Mouse (Mus musculus) G1E (cell line): ENCODE measurements around the gene Angpt4.

Source experiments
- CTCF ChIP-seq: IDR thresholded peaks from 2 replicates; pipeline ENCODE4 v1.5.1; 2012; ENCODE audit warnings: low read depth, low read length, inconsistent platforms, mixed read lengths
- GATA1 ChIP-seq: IDR thresholded peaks from 2 replicates; pipeline ENCODE4 v1.6.1; 2012; ENCODE audit warnings: borderline replicate concordance, low read length, inconsistent platforms, mixed read lengths

DNA sequence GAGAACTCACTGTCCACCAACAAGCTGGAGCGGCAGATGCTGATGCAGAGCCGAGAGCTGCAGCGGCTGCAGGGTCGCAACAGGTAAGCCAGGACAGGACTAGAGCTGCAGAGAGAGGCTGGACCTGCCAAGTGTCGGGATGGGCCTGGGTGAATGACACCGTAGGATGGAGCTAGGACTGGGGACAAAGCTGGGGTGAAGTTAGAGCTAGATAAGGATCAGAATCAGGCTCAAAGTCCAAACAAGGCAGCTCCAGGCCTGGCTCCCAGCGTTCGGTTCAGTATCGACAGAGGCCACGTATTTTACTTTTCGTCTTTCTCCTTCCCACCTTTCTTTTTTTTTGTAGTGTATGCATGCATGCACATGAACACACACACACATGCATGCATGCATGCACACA, 16.1 kb downstream of the Angpt4 start:
- TF ChIP-seq CTCF (no peak), GATA1 (no peak)
